Comparison of ENCODE assay signal across 8 mouse cellular contexts in genomic region chr19:6058966-6059365, GRCm38 (mm10). TPM values are rescaled to one million over a fixed set of nuclear protein-coding genes. Genes with fewer than 3 reads are reported as not detected.
DNase-seq lines count a peak whose midpoint lies in the region; ATAC-seq and TF ChIP-seq lines count a peak whose summit lies in the region.

No protein-coding gene starts in this region.

- H3K4me3 ChIP-seq in heart, embryonic 13.5 days: peak overlapping the region; percentile 69
- peak overlapping the region; percentile 97 for H3K4me3 ChIP-seq in bone marrow, adult 2 months (replicated peaks; ENCODE audit: control insufficient read depth, low read depth, low read length)
- H3K4me3 ChIP-seq in hindbrain, embryonic 13.5 days: peak overlapping the region; percentile 81
- H3K4me3 ChIP-seq in midbrain, embryonic 11.5 days (ENCODE audit: low read depth, low read length): peak overlapping the region; percentile 84; the same call in 1 of the 2 replicates

- peak overlapping the region; percentile 96 for H3K9ac ChIP-seq in heart, embryonic 13.5 days
- H3K9ac ChIP-seq in hindbrain, embryonic 13.5 days: peak overlapping the region; percentile 96
- no peak overlapping the region for H3K9ac ChIP-seq in midbrain, embryonic 11.5 days (ENCODE audit: low read length)

- TF ChIP-seq POLR2A in bone marrow, adult 2 months (IDR thresholded peaks at IDR 0.05; ENCODE audit: borderline replicate concordance, control insufficient read depth, low read depth, low read length): no peak

- DNase-seq in heart, postnatal 10 days: no peak
- no peak for DNase-seq in midbrain, embryonic 11.5 days (ENCODE audit: low spot score, missing footprints)
- DNase-seq in Muller cell, postnatal 12 days (ENCODE audit: inconsistent ontology term): no peak
- no peak for DNase-seq in adrenal gland, postnatal 36 days
- DNase-seq in natural killer cell, adult 2 months (ENCODE audit: low spot score in 2 of 2): no peak

- peaks cover 37% of the 10 kb centered on the region for H3K36me3 ChIP-seq in heart, embryonic 13.5 days
- peaks cover 29% of the 10 kb centered on the region for H3K36me3 ChIP-seq in hindbrain, embryonic 13.5 days
- H3K36me3 ChIP-seq in midbrain, embryonic 11.5 days (ENCODE audit: control insufficient read depth, insufficient read depth, low read length): peaks cover 7% of the 10 kb centered on the region

- no peaks in the 10 kb centered on the region for H3K27me3 ChIP-seq in heart, embryonic 13.5 days (replicated peaks)
- no peaks in the 10 kb centered on the region for H3K27me3 ChIP-seq in hindbrain, embryonic 13.5 days
- H3K27me3 ChIP-seq in midbrain, embryonic 11.5 days (ENCODE audit: control insufficient read depth, insufficient read depth, low read length): no peaks in the 10 kb centered on the region

- intact Hi-C loops in heart, postnatal 10 days (cut with DNase I): no loop called here

- peak overlapping the region; percentile 80 for H3K4me2 ChIP-seq in heart, embryonic 13.5 days
- peak overlapping the region; percentile 89 for H3K4me2 ChIP-seq in hindbrain, embryonic 13.5 days
- H3K4me2 ChIP-seq in midbrain, embryonic 11.5 days: peak overlapping the region; percentile 69

- H3K9me3 ChIP-seq in heart, embryonic 13.5 days: no peaks in the 10 kb centered on the region
- no peaks in the 10 kb centered on the region for H3K9me3 ChIP-seq in hindbrain, embryonic 13.5 days
- H3K9me3 ChIP-seq in midbrain, embryonic 11.5 days (ENCODE audit: control insufficient read depth, low read length): no peaks in the 10 kb centered on the region

- WGBS in heart, embryonic 13.5 days: 74% methylated on average over 5 of the region's 5 CpGs
- 78% methylated on average over 5 of the region's 5 CpGs for WGBS in bone marrow, adult 2 months
- WGBS in hindbrain, embryonic 13.5 days: 87% methylated on average over 5 of the region's 5 CpGs
- 85% methylated on average over 5 of the region's 5 CpGs for WGBS in midbrain, embryonic 11.5 days

- TF ChIP-seq CTCF in bone marrow, adult 2 months (IDR thresholded peaks at IDR 0.05; ENCODE audit: control insufficient read depth, insufficient read depth, low read length): no peak

- ATAC-seq in heart, embryonic 13.5 days (ENCODE audit: extremely low read depth, insufficient number of reproducible peaks, low FRiP score, low TSS enrichment): no peak
- ATAC-seq in hindbrain, embryonic 13.5 days (ENCODE audit: low FRiP score): no peak
- no peak for ATAC-seq in midbrain, embryonic 11.5 days (ENCODE audit: low FRiP score)

- H3K4me1 ChIP-seq in heart, embryonic 13.5 days: peaks cover 45% of the 10 kb centered on the region
- peaks cover 3% of the 10 kb centered on the region for H3K4me1 ChIP-seq in bone marrow, adult 2 months (ENCODE audit: control insufficient read depth, insufficient read depth, low read length)
- H3K4me1 ChIP-seq in hindbrain, embryonic 13.5 days (replicated peaks): peaks cover 51% of the 10 kb centered on the region
- H3K4me1 ChIP-seq in midbrain, embryonic 11.5 days (ENCODE audit: control insufficient read depth, insufficient read depth, low read length): peaks cover 29% of the 10 kb centered on the region

- 0 out of 2 replicates have a peak overlapping the region, but pooled peaks have one; percentile 75 for H3K27ac ChIP-seq in heart, embryonic 13.5 days (replicated peaks)
- no peak overlapping the region for H3K27ac ChIP-seq in bone marrow, adult 2 months (ENCODE audit: control insufficient read depth, insufficient read depth, low read depth, low read length, poor library complexity)
- H3K27ac ChIP-seq in hindbrain, embryonic 13.5 days: no peak overlapping the region
- H3K27ac ChIP-seq in midbrain, embryonic 11.5 days (ENCODE audit: low read depth, low read length): no peak overlapping the region

RNA-seq across cellular contexts. Expression of gene Fau, which starts 1.3 kb away (rescaled TPM):
- 467 and 540 TPM in 2 replicates for polyA plus RNA-seq in heart, embryonic 13.5 days (2015; fragmentation: Nextera tagmentation; extraction: Ambion mirVana)
- total RNA-seq in heart, postnatal 10 days (2021): 100 to 1,000 TPM; 738 to 768 TPM
- 2,232 and 4,155 TPM in 2 replicates for polyA plus RNA-seq in bone marrow, adult 2 months (2011; ENCODE audit: insufficient read depth, insufficient read length, low replicate concordance, missing spikeins)
- polyA plus RNA-seq in hindbrain, embryonic 13.5 days (2015; fragmentation: Nextera tagmentation; extraction: Ambion mirVana): 648 and 656 TPM in 2 replicates
- polyA plus RNA-seq in midbrain, embryonic 11.5 days (2014; fragmentation: Nextera tagmentation; extraction: Ambion mirVana): 717 and 781 TPM in 2 replicates
- total RNA-seq in adrenal gland, postnatal 36 days (2021): 1,000 to 10,000 TPM; 1,081 to 1,082 TPM

RNA-seq across cellular contexts. Expression of gene Mrpl49, which starts 1.4 kb away (rescaled TPM):
- polyA plus RNA-seq in heart, embryonic 13.5 days (2015; fragmentation: Nextera tagmentation; extraction: Ambion mirVana): 59.8 and 66.3 TPM in 2 replicates
- 10 to 100 TPM; 41.7 to 46.7 TPM for total RNA-seq in heart, postnatal 10 days (2021)
- 29.9 and 52.5 TPM in 2 replicates for polyA plus RNA-seq in bone marrow, adult 2 months (2011; ENCODE audit: insufficient read depth, insufficient read length, low replicate concordance, missing spikeins)
- 64.6 and 68.9 TPM in 2 replicates for polyA plus RNA-seq in hindbrain, embryonic 13.5 days (2015; fragmentation: Nextera tagmentation; extraction: Ambion mirVana)
- polyA plus RNA-seq in midbrain, embryonic 11.5 days (2014; fragmentation: Nextera tagmentation; extraction: Ambion mirVana): 88.0 and 92.5 TPM in 2 replicates
- 10 to 100 TPM; 58.2 to 58.6 TPM for total RNA-seq in adrenal gland, postnatal 36 days (2021)

RNA-seq across cellular contexts. Expression of gene Znhit2, which starts 2.0 kb away (rescaled TPM):
- polyA plus RNA-seq in heart, embryonic 13.5 days (2015; fragmentation: Nextera tagmentation; extraction: Ambion mirVana): 21.1 and 23.1 TPM in 2 replicates
- 10 to 100 TPM; 13.6 to 13.9 TPM for total RNA-seq in heart, postnatal 10 days (2021)
- polyA plus RNA-seq in bone marrow, adult 2 months (2011; ENCODE audit: insufficient read depth, insufficient read length, low replicate concordance, missing spikeins): 8.4 and 14.3 TPM in 2 replicates
- polyA plus RNA-seq in hindbrain, embryonic 13.5 days (2015; fragmentation: Nextera tagmentation; extraction: Ambion mirVana): 30.7 and 34.7 TPM in 2 replicates
- polyA plus RNA-seq in midbrain, embryonic 11.5 days (2014; fragmentation: Nextera tagmentation; extraction: Ambion mirVana): 39.5 and 40.0 TPM in 2 replicates
- total RNA-seq in adrenal gland, postnatal 36 days (2021): 10 to 100 TPM; 29.7 to 34.8 TPM

RNA-seq across cellular contexts. Expression of gene Tm7sf2, which starts 9.2 kb away (rescaled TPM):
- polyA plus RNA-seq in heart, embryonic 13.5 days (2015; fragmentation: Nextera tagmentation; extraction: Ambion mirVana): 7.8 and 8.0 TPM in 2 replicates
- total RNA-seq in heart, postnatal 10 days (2021): 1 to 10 TPM; 2.7 to 2.9 TPM
- 5.9 and 12.3 TPM in 2 replicates for polyA plus RNA-seq in bone marrow, adult 2 months (2011; ENCODE audit: insufficient read depth, insufficient read length, low replicate concordance, missing spikeins)
- 50.4 and 51.6 TPM in 2 replicates for polyA plus RNA-seq in hindbrain, embryonic 13.5 days (2015; fragmentation: Nextera tagmentation; extraction: Ambion mirVana)
- 35.7 and 39.6 TPM in 2 replicates for polyA plus RNA-seq in midbrain, embryonic 11.5 days (2014; fragmentation: Nextera tagmentation; extraction: Ambion mirVana)
- 10 to 100 TPM; 22.9 to 42.0 TPM for total RNA-seq in adrenal gland, postnatal 36 days (2021)

RNA-seq across cellular contexts. Expression of gene Syvn1, which starts 12.6 kb away (rescaled TPM):
- polyA plus RNA-seq in heart, embryonic 13.5 days (2015; fragmentation: Nextera tagmentation; extraction: Ambion mirVana): 17.6 and 18.6 TPM in 2 replicates
- total RNA-seq in heart, postnatal 10 days (2021): 10 to 100 TPM; 19.5 TPM
- polyA plus RNA-seq in bone marrow, adult 2 months (2011; ENCODE audit: insufficient read depth, insufficient read length, low replicate concordance, missing spikeins): 30.5 and 58.5 TPM in 2 replicates
- 30.6 and 33.0 TPM in 2 replicates for polyA plus RNA-seq in hindbrain, embryonic 13.5 days (2015; fragmentation: Nextera tagmentation; extraction: Ambion mirVana)
- 18.6 and 23.1 TPM in 2 replicates for polyA plus RNA-seq in midbrain, embryonic 11.5 days (2014; fragmentation: Nextera tagmentation; extraction: Ambion mirVana)
- total RNA-seq in adrenal gland, postnatal 36 days (2021): 10 to 100 TPM; 57.5 to 61.2 TPM
